Mouse (Mus musculus) hindbrain, embryonic 10.5 days (tissue): Measurements from ENCODE around the gene Hacd2. TPM values are rescaled to one million over a fixed set of nuclear protein-coding genes. Genes with fewer than 3 reads are reported as not detected.

Source experiments
- DNase-seq: peaks from one replicate; pipeline ENCODE4 v3.0.0-alpha.2; 2017; ENCODE audit warnings: low spot score
- H3K27ac ChIP-seq: fragments of 300-500 bp; sonication (generic); 2 replicates; pipeline ENCODE4 v1.5.1; 2016; ENCODE audit warnings: mild to moderate bottlenecking, moderate library complexity
- H3K27me3 ChIP-seq: fragments of 300-500 bp; sonication (generic); 2 replicates; pipeline ENCODE4 v1.6.1; 2016; ENCODE audit warnings: mild to moderate bottlenecking; ENCODE audit not compliant: poor library complexity, insufficient read depth, severe bottlenecking
- H3K36me3 ChIP-seq: fragments of 300-500 bp; sonication (generic); 2 replicates; pipeline ENCODE4 v1.6.1; 2016; ENCODE audit warnings: mild to moderate bottlenecking, moderate library complexity
- H3K4me1 ChIP-seq: fragments of 300-500 bp; sonication (generic); replicated peaks from 2 replicates; pipeline ENCODE4 v1.6.1; 2016; ENCODE audit warnings: mild to moderate bottlenecking
- H3K4me3 ChIP-seq: fragments of 300-500 bp; sonication (generic); 2 replicates; pipeline ENCODE4 v1.5.1; 2016; ENCODE audit warnings: mild to moderate bottlenecking, moderate library complexity
- H3K9me3 ChIP-seq: fragments of 300-500 bp; sonication (generic); 2 replicates; pipeline ENCODE4 v1.6.1; 2016; ENCODE audit warnings: mild to moderate bottlenecking, moderate library complexity
- WGBS: fragments of 180-500 bp; shearing (Covaris S2); methylation state at CpG from one replicate; pipeline ENCODE4 v1.1.7; 2016; 5-methylcytosine and 5-hydroxymethylcytosine counted together
- polyA plus RNA-seq: library from polyadenylated mRNA; unstranded; fragments of >200 nt; fragmentation: Nextera tagmentation; extraction: Ambion mirVana; gene quantifications from 2 replicates; pipeline ENCODE4 v1.2.1, GENCODE M21; 2016

Gene Hacd2
- 72.5 and 74.9 TPM in 2 replicates for polyA plus RNA-seq

- H3K27me3 ChIP-seq = peaks cover 36% of the 10 kb centered on the region
- no peaks in the 10 kb centered on the region for H3K9me3 ChIP-seq
- no peaks in the 10 kb centered on the region; the same call in 1 of the 2 replicates for H3K4me1 ChIP-seq
- peak; percentile 96 for DNase-seq
- peak within 1 kb of the TSS; percentile 94 for H3K27ac ChIP-seq
- peaks cover 20% of the 10 kb centered on the region for H3K36me3 ChIP-seq
- H3K4me3 ChIP-seq = peak within 1 kb of the TSS; percentile 81
- under 1% methylated on average over 85 of the region's 97 CpGs for WGBS
Observed at GRCm38 (mm10) chr16:35022242-35023137, at the start of gene Hacd2. Hacd2 (plus strand) TSS chr16:35022428.

GRCm38 (mm10) chr16:34972471-34972870, 49.8 kb upstream of the Hacd2 start:
- Histone ChIP-seq H3K4me3 (no peak overlapping the region), H3K36me3 (no peaks in the 10 kb centered on the region), H3K4me1 (peaks cover 10% of the 10 kb centered on the region), H3K27ac (no peak overlapping the region), H3K9me3 (no peaks in the 10 kb centered on the region), H3K27me3 (peaks cover 5% of the 10 kb centered on the region; the same call in 1 of the 2 replicates)
- 80% methylated on average over 12 of the region's 12 CpGs for WGBS
- no peak for DNase-seq

- Histone ChIP-seq H3K9me3 (no peaks in the 10 kb centered on the region), H3K36me3 (no peaks in the 10 kb centered on the region), H3K27ac (no peak overlapping the region), H3K4me1 (0 out of 2 replicates have a peak, but pooled peaks cover 4% of the 10 kb centered on the region), H3K4me3 (no peak overlapping the region), H3K27me3 (no peaks in the 10 kb centered on the region)
- DNase-seq = no peak
- 70% methylated on average over 2 of the region's 2 CpGs for WGBS
Observed at GRCm38 (mm10) chr16:34975544-34975943, 46.7 kb upstream of the Hacd2 start.

- Histone ChIP-seq H3K4me3 (no peak overlapping the region), H3K27ac (no peak overlapping the region), H3K4me1 (0 out of 2 replicates have a peak, but pooled peaks cover 4% of the 10 kb centered on the region), H3K27me3 (no peaks in the 10 kb centered on the region), H3K36me3 (no peaks in the 10 kb centered on the region), H3K9me3 (no peaks in the 10 kb centered on the region)
- DNase-seq = no peak
- 82% methylated on average over 13 of the region's 13 CpGs for WGBS
Observed at GRCm38 (mm10) chr16:34976630-34977029, 45.6 kb upstream of the Hacd2 start.

GRCm38 (mm10) chr16:34978018-34978417, 44.2 kb upstream of the Hacd2 start:
- Histone ChIP-seq H3K9me3 (no peaks in the 10 kb centered on the region), H3K27me3 (no peaks in the 10 kb centered on the region), H3K4me3 (no peak overlapping the region), H3K4me1 (no peaks in the 10 kb centered on the region), H3K27ac (no peak overlapping the region), H3K36me3 (no peaks in the 10 kb centered on the region)
- no peak for DNase-seq
- 93% methylated on average over 7 of the region's 7 CpGs for WGBS

GRCm38 (mm10) chr16:34981009-34981408, 41.2 kb upstream of the Hacd2 start:
- no peak overlapping the region for H3K27ac ChIP-seq
- no peaks in the 10 kb centered on the region for H3K9me3 ChIP-seq
- WGBS = 91% methylated on average over 7 of the region's 7 CpGs
- DNase-seq = no peak
- H3K4me3 ChIP-seq = no peak overlapping the region
- H3K36me3 ChIP-seq = no peaks in the 10 kb centered on the region
- H3K4me1 ChIP-seq = peaks cover 7% of the 10 kb centered on the region
- H3K27me3 ChIP-seq = no peaks in the 10 kb centered on the region

GRCm38 (mm10) chr16:34984203-34985030, 37.8 kb upstream of the Hacd2 start:
- no peaks in the 10 kb centered on the region for H3K27me3 ChIP-seq
- H3K9me3 ChIP-seq = no peaks in the 10 kb centered on the region
- H3K4me1 ChIP-seq = peaks cover 10% of the 10 kb centered on the region
- H3K27ac ChIP-seq = no peak overlapping the region
- peaks cover 10% of the 10 kb centered on the region; the same call in 1 of the 2 replicates for H3K36me3 ChIP-seq
- H3K4me3 ChIP-seq = no peak overlapping the region
- DNase-seq = no peak
- WGBS = 60% methylated on average over 11 of the region's 11 CpGs

- WGBS = 79% methylated on average over 2 of the region's 2 CpGs
- DNase-seq = no peak
Observed at GRCm38 (mm10) chr16:34985031-34985346, 37.2 kb upstream of the Hacd2 start.

GRCm38 (mm10) chr16:34986211-34986825, 35.9 kb upstream of the Hacd2 start:
- Histone ChIP-seq H3K27me3 (peaks cover 3% of the 10 kb centered on the region; the same call in 1 of the 2 replicates), H3K4me3 (no peak overlapping the region), H3K4me1 (peaks cover 10% of the 10 kb centered on the region), H3K9me3 (no peaks in the 10 kb centered on the region), H3K27ac (no peak overlapping the region), H3K36me3 (peaks cover 10% of the 10 kb centered on the region; the same call in 1 of the 2 replicates)
- no peak for DNase-seq
- 86% methylated on average over 13 of the region's 13 CpGs for WGBS

More at GRCm38 (mm10) chr16:34985031-34985346, 37.2 kb upstream of the Hacd2 start:
- peaks cover 10% of the 10 kb centered on the region for H3K4me1 ChIP-seq
- no peak overlapping the region for H3K4me3 ChIP-seq
- H3K36me3 ChIP-seq = peaks cover 10% of the 10 kb centered on the region; the same call in 1 of the 2 replicates
- no peaks in the 10 kb centered on the region for H3K9me3 ChIP-seq
- H3K27me3 ChIP-seq = no peaks in the 10 kb centered on the region
- H3K27ac ChIP-seq = no peak overlapping the region

GRCm38 (mm10) chr16:34991365-34991764, 30.9 kb upstream of the Hacd2 start:
- no peaks in the 10 kb centered on the region for H3K9me3 ChIP-seq
- DNase-seq = no peak
- WGBS = 86% methylated on average over 3 of the region's 3 CpGs
- H3K4me3 ChIP-seq = no peak overlapping the region
- H3K36me3 ChIP-seq = peaks cover 10% of the 10 kb centered on the region; the same call in 1 of the 2 replicates
- peaks cover 8% of the 10 kb centered on the region for H3K4me1 ChIP-seq
- H3K27me3 ChIP-seq = peaks cover 19% of the 10 kb centered on the region; the same call in 1 of the 2 replicates
- no peak overlapping the region for H3K27ac ChIP-seq

- Histone ChIP-seq H3K27ac (no peak overlapping the region), H3K4me1 (peaks cover 20% of the 10 kb centered on the region), H3K36me3 (0 out of 2 replicates have a peak, but pooled peaks cover 4% of the 10 kb centered on the region), H3K9me3 (no peaks in the 10 kb centered on the region), H3K4me3 (no peak overlapping the region), H3K27me3 (peaks cover 19% of the 10 kb centered on the region; the same call in 1 of the 2 replicates)
- no peak for DNase-seq
- 91% methylated on average over 5 of the region's 5 CpGs for WGBS
Observed at GRCm38 (mm10) chr16:34992854-34993253, 29.4 kb upstream of the Hacd2 start.

GRCm38 (mm10) chr16:34993694-34994330, 28.4 kb upstream of the Hacd2 start:
- Histone ChIP-seq H3K4me1 (peaks cover 20% of the 10 kb centered on the region), H3K4me3 (no peak overlapping the region), H3K27me3 (peaks cover 22% of the 10 kb centered on the region; the same call in 1 of the 2 replicates), H3K36me3 (0 out of 2 replicates have a peak, but pooled peaks cover 4% of the 10 kb centered on the region), H3K9me3 (no peaks in the 10 kb centered on the region), H3K27ac (no peak overlapping the region)
- DNase-seq = no peak
- 90% methylated on average over 10 of the region's 10 CpGs for WGBS
